Mouse (Mus musculus): Measurements from ENCODE around the gene Ankrd23. TPM values are rescaled to one million over a fixed set of nuclear protein-coding genes. Genes with fewer than 3 reads are reported as not detected.

Ankrd23 gene
- polyA plus RNA-seq, 1 experiment from 2014 or later = 19.4 TPM

DNA sequence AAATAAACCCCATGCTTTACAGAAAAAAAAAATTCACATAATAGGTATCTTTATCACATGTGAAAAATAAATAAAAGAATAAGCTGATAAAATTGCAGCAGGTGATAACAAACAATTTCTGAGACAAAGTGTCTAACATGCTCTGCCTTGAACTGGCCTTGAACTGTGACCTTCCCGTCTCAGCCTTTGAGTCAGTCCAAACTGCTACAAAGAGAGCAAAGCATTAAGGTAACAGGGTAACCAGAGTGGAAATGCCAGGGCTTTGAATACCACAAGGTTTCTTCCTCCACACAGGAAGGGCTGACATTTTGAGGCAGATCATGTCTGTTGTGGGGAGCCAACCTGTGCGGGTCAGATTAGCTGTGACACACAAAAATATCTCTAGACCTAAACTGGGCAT is 8.7 kb upstream of the Ankrd23 start:
- no peak overlapping the region for H3K9ac ChIP-seq (replicated peaks; ENCODE audit: low read depth, low read length)
- peaks cover 23% of the 10 kb centered on the region for H3K36me3 ChIP-seq (ENCODE audit: control insufficient read depth, insufficient read depth, low read length)
- no peak for ATAC-seq (ENCODE audit: insufficient number of reproducible peaks, insufficient read depth, low FRiP score, low read depth)
- H3K27me3 ChIP-seq (ENCODE audit: control insufficient read depth, insufficient read depth, low read length) = no peaks in the 10 kb centered on the region
- peaks cover 33% of the 10 kb centered on the region; the same call in 1 of the 2 replicates for H3K4me1 ChIP-seq (ENCODE audit: control insufficient read depth, insufficient read depth, low read length)
- no peaks in the 10 kb centered on the region for H3K9me3 ChIP-seq (ENCODE audit: control insufficient read depth, low read depth, low read length)
- no peak overlapping the region for H3K27ac ChIP-seq (ENCODE audit: low read length)
- WGBS = 76% methylated on average over 2 of the region's 2 CpGs
- no peak overlapping the region for H3K4me2 ChIP-seq (replicated peaks; ENCODE audit: low read depth, low read length)
- no peak overlapping the region for H3K4me3 ChIP-seq (ENCODE audit: low read depth, low read length)

- Histone ChIP-seq H3K9me3 (ENCODE audit: control insufficient read depth, low read depth, low read length) (no peaks in the 10 kb centered on the region), H3K27me3 (ENCODE audit: control insufficient read depth, insufficient read depth, low read length) (no peaks in the 10 kb centered on the region), H3K4me2 (replicated peaks; ENCODE audit: low read depth, low read length) (no peak overlapping the region), H3K4me1 (ENCODE audit: control insufficient read depth, insufficient read depth, low read length) (peaks cover 15% of the 10 kb centered on the region; the same call in 1 of the 2 replicates), H3K36me3 (ENCODE audit: control insufficient read depth, insufficient read depth, low read length) (peaks cover 23% of the 10 kb centered on the region), H3K27ac (ENCODE audit: low read length) (no peak overlapping the region), H3K4me3 (ENCODE audit: low read depth, low read length) (no peak overlapping the region), H3K9ac (replicated peaks; ENCODE audit: low read depth, low read length) (no peak overlapping the region)
- ATAC-seq (ENCODE audit: insufficient number of reproducible peaks, insufficient read depth, low FRiP score, low read depth) = no peak
- WGBS = 94% methylated on average over 9 of the region's 9 CpGs
These were observed 6.2 kb upstream of the Ankrd23 start for GRCm38 (mm10) chr1:36542925-36543324.

DNA sequence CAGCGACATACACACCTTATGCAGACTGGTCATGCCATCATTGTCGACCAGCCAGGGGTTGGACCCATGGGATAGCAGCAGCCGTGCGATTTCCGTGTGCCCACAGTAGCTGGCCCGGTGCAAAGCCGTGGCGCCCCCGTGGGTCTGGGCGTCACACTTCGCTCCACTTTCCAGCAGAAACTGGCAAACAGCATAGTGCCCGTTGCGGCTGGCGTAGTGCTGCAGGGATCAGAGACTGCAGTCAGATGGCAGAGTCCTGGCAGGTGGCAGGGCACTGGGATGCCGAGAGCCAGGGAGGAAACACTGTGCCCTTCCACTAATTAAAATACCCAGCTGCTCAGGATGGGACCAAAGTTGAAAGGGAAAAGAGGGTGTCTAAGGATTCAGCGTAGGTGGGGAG is 5.2 kb upstream of the Ankrd23 start:
- 96% methylated on average over 16 of the region's 16 CpGs for WGBS
- Histone ChIP-seq H3K9me3 (ENCODE audit: control insufficient read depth, low read depth, low read length) (no peaks in the 10 kb centered on the region), H3K4me1 (ENCODE audit: control insufficient read depth, insufficient read depth, low read length) (peaks cover 8% of the 10 kb centered on the region; the same call in 1 of the 2 replicates)

DNA sequence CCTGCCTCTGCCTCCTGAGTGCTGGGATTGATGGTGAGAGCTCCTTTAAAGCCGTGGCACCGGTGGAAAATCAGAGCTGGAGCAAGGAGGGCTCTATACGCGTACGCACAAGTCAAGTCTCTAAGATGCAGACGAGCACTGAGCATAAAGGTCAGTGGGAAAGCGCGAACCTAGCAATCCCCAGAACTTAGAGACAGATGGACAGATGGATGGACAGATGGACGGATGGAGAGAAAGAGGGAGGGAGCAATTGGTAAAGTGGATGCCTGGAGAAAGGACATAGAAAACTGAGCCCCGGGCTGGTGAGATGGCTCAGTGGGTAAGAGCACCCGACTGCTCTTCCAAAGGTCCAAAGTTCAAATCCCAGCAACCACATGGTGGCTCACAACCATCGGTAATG is 4.1 kb upstream of the Ankrd23 start:
- no peak overlapping the region for H3K9ac ChIP-seq (replicated peaks; ENCODE audit: low read depth, low read length)
- no peak for ATAC-seq (ENCODE audit: insufficient number of reproducible peaks, insufficient read depth, low FRiP score, low read depth)
- no peak overlapping the region for H3K4me2 ChIP-seq (replicated peaks; ENCODE audit: low read depth, low read length)
- 90% methylated on average over 12 of the region's 12 CpGs for WGBS
- H3K36me3 ChIP-seq (ENCODE audit: control insufficient read depth, insufficient read depth, low read length) = peaks cover 27% of the 10 kb centered on the region
- no peak overlapping the region for H3K4me3 ChIP-seq (ENCODE audit: low read depth, low read length)
- no peaks in the 10 kb centered on the region for H3K27me3 ChIP-seq (ENCODE audit: control insufficient read depth, insufficient read depth, low read length)
- no peaks in the 10 kb centered on the region for H3K9me3 ChIP-seq (ENCODE audit: control insufficient read depth, low read depth, low read length)
- no peak overlapping the region for H3K27ac ChIP-seq (ENCODE audit: low read length)
- H3K4me1 ChIP-seq (ENCODE audit: control insufficient read depth, insufficient read depth, low read length) = 0 out of 2 replicates have a peak, but pooled peaks cover 4% of the 10 kb centered on the region

More for the DNA sequence above, 5.2 kb upstream of the Ankrd23 start:
- Histone ChIP-seq H3K27me3 (ENCODE audit: control insufficient read depth, insufficient read depth, low read length) (no peaks in the 10 kb centered on the region), H3K4me2 (replicated peaks; ENCODE audit: low read depth, low read length) (no peak overlapping the region), H3K27ac (ENCODE audit: low read length) (no peak overlapping the region), H3K4me3 (ENCODE audit: low read depth, low read length) (no peak overlapping the region), H3K36me3 (ENCODE audit: control insufficient read depth, insufficient read depth, low read length) (peaks cover 27% of the 10 kb centered on the region), H3K9ac (replicated peaks; ENCODE audit: low read depth, low read length) (no peak overlapping the region)
- ATAC-seq (ENCODE audit: insufficient number of reproducible peaks, insufficient read depth, low FRiP score, low read depth) = no peak

DNA sequence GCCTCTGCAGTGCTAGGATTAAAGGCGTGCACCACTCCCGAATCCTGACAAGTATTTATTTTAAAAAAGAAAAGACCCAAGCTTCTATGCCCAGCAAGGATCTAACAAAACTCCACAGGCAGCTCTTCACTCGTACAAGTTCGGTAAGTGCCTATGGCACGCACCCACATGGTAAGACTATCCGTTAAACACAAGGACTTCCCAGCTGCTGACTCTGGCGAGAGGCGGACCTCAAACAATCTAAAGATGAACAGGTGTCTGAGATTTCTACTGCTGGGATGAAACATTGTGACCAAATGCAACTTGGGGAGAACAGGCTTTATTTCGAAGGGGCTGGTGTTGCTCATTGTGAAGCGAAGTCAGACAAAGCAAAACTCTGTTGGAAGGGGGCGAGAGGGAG is 3.4 kb upstream of the Ankrd23 start:
- H3K36me3 ChIP-seq (ENCODE audit: control insufficient read depth, insufficient read depth, low read length) = peaks cover 27% of the 10 kb centered on the region
- no peak for ATAC-seq (ENCODE audit: insufficient number of reproducible peaks, insufficient read depth, low FRiP score, low read depth)
- 89% methylated on average over 11 of the region's 11 CpGs for WGBS

DNA sequence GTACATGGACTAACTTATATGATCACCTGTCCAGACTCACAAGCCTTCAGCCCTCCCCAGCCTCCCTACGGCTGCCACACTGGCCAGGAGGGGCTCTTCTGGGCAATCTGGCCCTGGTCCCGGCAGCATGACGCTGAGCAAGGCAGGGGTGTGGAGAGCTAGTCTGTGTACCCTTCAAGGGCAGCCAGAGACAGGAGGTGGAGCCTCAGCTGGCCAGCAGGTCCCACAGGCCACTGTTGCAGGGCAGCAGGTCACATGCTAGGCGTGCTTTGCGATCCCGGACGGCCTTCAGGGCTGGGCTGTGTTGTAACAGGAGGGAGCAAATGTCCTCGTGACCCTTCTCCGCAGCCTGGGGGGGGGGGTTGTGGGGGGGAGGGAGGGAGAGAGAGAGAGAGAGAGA is 2.5 kb upstream of the Ankrd23 start, which contains the start of gene Gm42417:
Gene Gm42417 (minus strand): TSS at position 244 of the 400 bp plus-strand sequence.
- no peak within 1 kb of the TSS for H3K4me2 ChIP-seq (replicated peaks; ENCODE audit: low read depth, low read length)
- no peaks in the 10 kb centered on the region for H3K9me3 ChIP-seq (ENCODE audit: control insufficient read depth, low read depth, low read length)
- H3K36me3 ChIP-seq (ENCODE audit: control insufficient read depth, insufficient read depth, low read length) = peaks cover 27% of the 10 kb centered on the region
- no peaks in the 10 kb centered on the region for H3K4me1 ChIP-seq (ENCODE audit: control insufficient read depth, insufficient read depth, low read length)
- no peak within 1 kb of the TSS for H3K27ac ChIP-seq (ENCODE audit: low read length)
- H3K9ac ChIP-seq (replicated peaks; ENCODE audit: low read depth, low read length) = no peak within 1 kb of the TSS
- ATAC-seq (ENCODE audit: insufficient number of reproducible peaks, insufficient read depth, low FRiP score, low read depth) = 0 out of 2 replicates have a peak, but pooled peaks have one; percentile 42
- 30% methylated on average over 9 of the region's 9 CpGs for WGBS
- H3K27me3 ChIP-seq (ENCODE audit: control insufficient read depth, insufficient read depth, low read length) = no peaks in the 10 kb centered on the region
- H3K4me3 ChIP-seq (ENCODE audit: low read depth, low read length) = no peak within 1 kb of the TSS

More for the DNA sequence above, 3.4 kb upstream of the Ankrd23 start:
- no peaks in the 10 kb centered on the region for H3K27me3 ChIP-seq (ENCODE audit: control insufficient read depth, insufficient read depth, low read length)
- no peaks in the 10 kb centered on the region for H3K4me1 ChIP-seq (ENCODE audit: control insufficient read depth, insufficient read depth, low read length)
- H3K4me3 ChIP-seq (ENCODE audit: low read depth, low read length) = no peak overlapping the region
- H3K27ac ChIP-seq (ENCODE audit: low read length) = no peak overlapping the region
- H3K4me2 ChIP-seq (replicated peaks; ENCODE audit: low read depth, low read length) = no peak overlapping the region
- no peak overlapping the region for H3K9ac ChIP-seq (replicated peaks; ENCODE audit: low read depth, low read length)
- H3K9me3 ChIP-seq (ENCODE audit: control insufficient read depth, low read depth, low read length) = no peaks in the 10 kb centered on the region

GRCm38 (mm10) chr1:36538727-36539126 is 2.0 kb upstream of the Ankrd23 start:
- Histone ChIP-seq H3K9ac (replicated peaks; ENCODE audit: low read depth, low read length) (no peak overlapping the region), H3K27ac (ENCODE audit: low read length) (no peak overlapping the region), H3K4me1 (ENCODE audit: control insufficient read depth, insufficient read depth, low read length) (no peaks in the 10 kb centered on the region), H3K9me3 (ENCODE audit: control insufficient read depth, low read depth, low read length) (no peaks in the 10 kb centered on the region), H3K36me3 (ENCODE audit: control insufficient read depth, insufficient read depth, low read length) (peaks cover 27% of the 10 kb centered on the region), H3K4me2 (replicated peaks; ENCODE audit: low read depth, low read length) (no peak overlapping the region), H3K4me3 (ENCODE audit: low read depth, low read length) (no peak overlapping the region), H3K27me3 (ENCODE audit: control insufficient read depth, insufficient read depth, low read length) (no peaks in the 10 kb centered on the region)
- 77% methylated on average over 4 of the region's 4 CpGs for WGBS
- no peak for ATAC-seq (ENCODE audit: insufficient number of reproducible peaks, insufficient read depth, low FRiP score, low read depth)

DNA sequence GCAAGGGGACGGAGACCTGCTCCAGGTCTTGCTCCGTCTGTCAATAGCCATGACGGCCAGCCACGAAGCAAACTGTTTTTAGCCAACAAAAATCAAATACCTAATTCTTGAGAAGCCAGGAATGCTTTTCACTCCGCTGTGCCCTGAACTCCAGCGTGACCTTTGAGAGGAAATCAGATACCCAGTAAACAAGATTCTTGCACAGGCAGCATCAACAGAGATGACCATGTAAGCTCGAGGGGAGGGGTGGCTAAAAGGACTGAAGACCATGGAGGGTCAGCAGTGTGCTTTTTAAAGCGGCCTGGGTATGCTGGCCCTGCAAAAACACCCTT is 320 bp downstream of the Ankrd23 start:
- no peak overlapping the region for H3K9ac ChIP-seq (replicated peaks; ENCODE audit: low read depth, low read length)
- no peaks in the 10 kb centered on the region for H3K9me3 ChIP-seq (ENCODE audit: control insufficient read depth, low read depth, low read length)
- no peak overlapping the region for H3K4me3 ChIP-seq (ENCODE audit: low read depth, low read length)
- ATAC-seq (ENCODE audit: insufficient number of reproducible peaks, insufficient read depth, low FRiP score, low read depth) = no peak
- WGBS = 49% methylated on average over 8 of the region's 8 CpGs
- H3K27me3 ChIP-seq (ENCODE audit: control insufficient read depth, insufficient read depth, low read length) = no peaks in the 10 kb centered on the region
- no peak overlapping the region for H3K27ac ChIP-seq (ENCODE audit: low read length)
- no peaks in the 10 kb centered on the region for H3K4me1 ChIP-seq (ENCODE audit: control insufficient read depth, insufficient read depth, low read length)
- no peak overlapping the region for H3K4me2 ChIP-seq (replicated peaks; ENCODE audit: low read depth, low read length)
- H3K36me3 ChIP-seq (ENCODE audit: control insufficient read depth, insufficient read depth, low read length) = peaks cover 27% of the 10 kb centered on the region

All from stomach, embryonic 14.5 days (tissue).